Mouse (Mus musculus) naive thymus-derived CD4-positive, alpha-beta T cell, adult 2 months (primary cell): Measurements from ENCODE around the gene Zfp583.
"Not testable (repeated sequence)": the region's sequence is repeated elsewhere in the genome, so short reads cannot be mapped to it uniquely, and the experiment has no call there.

Experiments used
- DNase-seq: peaks from one replicate; pipeline ENCODE4 v3.0.0-alpha.2; 2011; ENCODE audit warnings: low read depth

The Zfp583 gene

DNA sequence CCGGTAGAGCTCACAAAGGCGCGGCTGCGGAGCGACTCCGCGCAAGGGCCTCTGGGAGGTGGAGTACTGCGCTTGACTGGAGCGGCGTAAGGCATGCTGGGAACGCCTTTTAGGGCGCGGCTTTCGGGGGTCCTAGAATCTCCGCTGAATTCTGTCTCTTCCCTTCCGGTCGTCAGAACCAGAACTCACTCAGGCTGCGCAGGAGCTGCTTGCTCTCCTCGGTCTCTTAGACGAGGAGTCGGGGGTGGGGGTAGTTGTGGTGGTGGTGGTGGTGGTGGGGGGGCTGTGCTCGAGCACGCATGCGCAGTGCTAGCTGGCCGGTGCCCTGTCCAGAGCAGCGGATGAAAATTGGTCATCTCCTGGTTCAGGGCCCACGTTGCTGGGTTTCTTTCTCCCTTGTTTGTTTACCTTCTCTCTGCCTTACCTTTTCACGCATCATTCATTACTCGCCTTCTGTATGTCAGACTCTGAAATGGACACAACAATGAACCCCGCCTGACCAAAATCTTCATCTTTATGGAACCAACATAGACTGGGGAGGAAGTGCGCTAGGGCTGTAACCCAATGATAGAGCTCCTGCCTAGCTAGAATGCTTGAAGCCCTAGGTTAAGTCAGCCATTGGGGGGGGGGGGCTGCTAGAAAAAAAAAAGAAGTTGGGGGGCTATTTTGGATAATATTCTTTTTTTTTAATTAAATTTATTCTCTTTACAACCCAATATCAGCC lies at the start of gene Zfp583:
TSS of gene Zfp583 (minus strand) at position 53 of the 724 bp plus-strand sequence.
- peak; percentile 74 for DNase-seq

DNA sequence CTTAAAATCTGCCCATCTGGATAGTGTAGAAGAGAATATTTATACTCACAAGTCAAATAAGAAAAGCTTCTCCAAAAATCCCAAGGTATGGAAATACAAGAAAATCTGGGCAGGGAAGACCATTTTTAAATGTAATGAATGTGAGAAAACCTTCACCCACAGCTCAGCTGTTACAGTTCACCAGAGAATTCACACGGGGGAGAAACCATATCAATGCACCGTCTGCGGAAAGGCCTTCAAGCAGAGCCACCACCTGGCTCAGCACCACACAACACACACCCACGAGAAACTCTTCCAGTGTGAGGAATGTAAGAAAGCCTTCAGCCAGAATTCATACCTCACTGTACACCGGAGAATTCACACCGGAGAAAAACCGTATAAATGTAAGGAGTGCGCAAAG lies 47.4 kb upstream of the Zfp583 start:
- no peak for DNase-seq

DNA sequence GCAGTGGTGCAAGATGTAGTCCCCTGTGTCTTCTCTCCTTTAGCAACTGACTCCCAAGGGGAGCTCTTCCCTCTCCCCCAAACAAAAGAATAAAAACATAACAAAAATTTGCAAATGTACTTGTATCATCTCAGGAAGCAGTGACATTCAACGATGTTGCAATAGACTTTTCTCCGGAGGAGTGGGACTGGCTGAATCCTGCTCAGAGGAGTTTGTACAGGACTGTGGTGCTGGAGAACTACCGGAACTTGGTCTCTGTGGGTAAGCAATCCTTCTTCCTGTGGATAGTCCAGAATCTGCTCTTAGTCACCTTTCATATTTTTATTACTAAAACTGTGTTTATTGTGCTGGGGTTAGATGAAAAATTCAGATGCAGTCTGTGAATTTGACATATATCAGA lies 41.9 kb upstream of the Zfp583 start:
- DNase-seq, result no peak

DNA sequence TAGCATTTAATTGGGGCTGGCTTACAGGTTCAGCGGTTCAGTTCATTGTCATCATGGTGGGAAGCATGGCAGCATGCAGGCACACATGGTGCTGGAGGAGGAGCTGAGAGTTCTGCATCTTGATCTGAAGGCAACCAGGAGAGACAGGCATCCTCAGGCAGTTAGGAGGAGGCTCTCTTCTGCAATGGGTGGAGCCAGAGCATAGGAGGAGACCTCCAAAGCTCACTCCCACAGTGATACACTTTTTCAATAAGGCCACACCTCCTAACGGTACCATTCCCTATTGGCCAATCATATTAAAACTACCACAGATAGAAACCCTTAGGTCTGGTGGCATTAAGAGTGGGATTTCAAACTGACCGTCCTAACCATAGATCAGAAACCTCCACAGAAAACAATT lies 38.4 kb upstream of the Zfp583 start:
- DNase-seq, result no peak

DNA sequence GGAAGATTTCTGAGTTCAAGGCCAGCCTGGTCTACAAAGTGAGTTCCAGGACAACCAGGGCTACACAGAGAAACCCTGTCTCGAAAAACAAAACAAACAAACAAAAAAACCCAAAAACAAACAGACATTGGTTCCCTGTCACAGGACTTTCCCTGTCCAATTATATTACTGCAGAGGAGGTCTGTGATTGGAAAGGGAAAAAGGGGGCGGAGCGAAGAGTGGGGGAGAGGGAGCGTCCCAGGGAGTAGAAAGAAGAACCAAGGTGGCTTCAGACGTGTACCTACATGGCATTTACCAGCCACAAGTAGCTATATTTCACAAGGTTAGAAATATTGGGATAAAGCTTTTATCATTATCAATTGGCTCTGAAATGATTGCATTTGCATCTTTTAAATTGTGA lies 37.1 kb upstream of the Zfp583 start:
- DNase-seq, result not testable (repeated sequence)

DNA sequence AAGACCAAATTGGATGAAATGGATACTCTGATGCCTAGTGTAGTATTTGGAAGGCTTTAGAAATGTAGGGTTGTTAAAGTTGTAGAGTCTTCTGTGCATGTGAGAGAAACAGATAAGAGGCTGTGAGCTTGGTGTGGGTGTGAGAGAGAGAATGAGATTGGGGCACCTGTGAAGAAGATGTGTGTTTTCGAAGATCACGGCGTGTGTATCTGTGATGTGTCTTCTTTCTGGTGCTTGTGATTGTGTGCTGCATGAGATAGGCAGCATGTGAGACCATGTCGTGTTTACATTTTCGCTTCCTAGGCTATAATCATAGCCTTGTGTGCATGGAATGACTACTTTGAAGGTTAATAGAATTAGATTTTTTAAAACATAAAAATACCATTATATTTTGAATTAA lies 36.1 kb upstream of the Zfp583 start:
- DNase-seq, result no peak

DNA sequence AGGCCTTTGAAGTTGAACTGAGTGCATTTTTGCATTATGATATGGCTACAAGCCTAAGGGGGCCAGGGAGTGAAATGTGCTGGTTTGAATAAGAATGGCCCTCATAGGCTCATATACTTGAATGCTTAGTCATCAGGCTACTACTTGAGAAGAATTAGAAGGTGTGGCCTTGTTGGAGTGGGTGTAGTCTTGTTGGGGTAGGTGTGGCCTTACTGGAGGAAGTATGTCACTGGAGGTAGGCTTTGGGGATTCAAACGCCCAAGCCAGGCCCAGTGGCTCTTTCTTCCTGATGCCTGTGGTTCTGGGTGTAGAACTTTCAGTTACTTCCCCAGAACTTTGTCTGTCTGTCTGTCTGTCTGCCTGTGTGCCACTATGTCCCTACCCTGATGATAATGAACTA lies 33.7 kb upstream of the Zfp583 start:
- DNase-seq, result peak; percentile 14

DNA sequence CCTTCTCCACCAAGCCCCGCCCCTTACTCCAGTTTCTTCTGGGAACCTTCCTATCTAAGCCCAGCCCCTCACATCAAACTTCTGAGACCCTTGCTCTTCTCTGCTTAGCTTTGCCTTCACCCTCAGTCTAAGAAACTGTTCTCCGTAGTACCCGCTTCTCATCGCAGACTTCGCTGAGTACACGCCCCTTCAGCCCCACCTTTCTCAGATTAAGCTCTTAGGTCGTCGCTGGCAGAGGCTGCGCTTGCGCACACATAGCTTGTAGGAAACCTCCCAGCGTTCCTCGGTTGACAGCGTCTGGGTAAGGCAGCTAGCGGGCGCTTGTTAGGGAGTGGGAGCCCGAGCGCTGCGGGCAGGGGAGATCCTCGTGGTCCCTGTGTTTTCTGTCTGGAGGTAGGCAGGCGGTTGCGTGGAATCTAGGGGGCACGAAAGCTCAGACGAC lies 32.0 kb upstream of the Zfp583 start, which contains the start of gene Zfp78:
TSS of gene Zfp78 (plus strand) at position 234 of the 442 bp plus-strand sequence.
- peak; percentile 97 for DNase-seq

DNA sequence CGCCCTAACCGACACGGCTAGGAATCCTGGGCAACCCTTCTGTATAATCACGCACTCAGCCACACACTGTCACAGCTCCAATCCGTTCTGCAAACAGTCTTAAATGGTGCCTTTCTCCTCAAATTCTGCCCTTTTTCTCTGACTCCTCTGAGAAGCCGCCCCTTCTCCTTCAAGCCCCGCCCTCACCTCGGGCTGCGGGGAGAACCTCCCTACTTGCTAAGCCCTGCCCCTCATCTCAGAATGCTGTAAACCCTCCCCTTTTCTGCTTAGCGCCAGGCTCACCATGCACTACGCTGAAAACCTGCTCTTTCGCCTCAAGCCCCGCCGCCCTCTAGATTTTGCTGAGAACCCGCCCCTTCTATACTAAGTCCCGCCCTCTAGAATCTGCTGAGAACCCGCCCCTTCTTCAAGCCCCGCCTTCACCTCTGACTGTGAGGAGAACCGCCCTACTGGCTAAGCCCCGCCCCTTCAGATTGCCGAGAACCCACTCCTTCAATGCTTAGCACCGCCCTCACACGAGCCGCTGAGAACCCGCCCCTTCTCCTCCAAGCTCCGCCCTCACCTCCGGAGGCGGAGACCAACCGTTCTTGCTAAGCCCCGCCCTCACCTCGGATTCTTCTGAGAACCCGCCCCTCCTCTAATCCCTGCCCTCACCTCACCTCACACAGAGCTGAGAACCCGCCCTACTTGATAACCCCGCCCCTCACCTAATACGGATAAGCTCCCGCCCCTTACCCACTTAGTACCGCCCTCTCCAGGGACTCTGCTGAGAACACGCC lies 31.4 kb upstream of the Zfp583 start:
- peak; percentile 99 for DNase-seq

DNA sequence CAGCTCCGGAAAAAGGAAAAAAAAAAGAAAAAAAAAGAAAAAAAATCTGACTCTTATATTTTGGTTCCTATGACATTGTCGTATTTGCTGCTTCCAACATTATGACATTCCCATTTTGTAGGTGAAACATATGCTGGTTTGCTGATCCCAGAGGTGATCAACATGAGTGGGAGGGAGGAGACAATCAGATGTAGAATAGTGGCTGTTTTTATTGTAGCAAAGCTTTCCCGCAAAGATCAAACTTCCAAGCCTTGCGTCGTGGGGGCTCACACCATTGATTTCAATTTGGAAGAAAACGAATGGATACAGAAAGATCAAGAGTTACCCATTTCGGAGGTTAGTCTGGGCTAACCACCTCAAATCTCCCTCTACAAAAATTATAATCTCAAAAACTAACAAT lies 30.7 kb upstream of the Zfp583 start:
- no peak for DNase-seq

DNA sequence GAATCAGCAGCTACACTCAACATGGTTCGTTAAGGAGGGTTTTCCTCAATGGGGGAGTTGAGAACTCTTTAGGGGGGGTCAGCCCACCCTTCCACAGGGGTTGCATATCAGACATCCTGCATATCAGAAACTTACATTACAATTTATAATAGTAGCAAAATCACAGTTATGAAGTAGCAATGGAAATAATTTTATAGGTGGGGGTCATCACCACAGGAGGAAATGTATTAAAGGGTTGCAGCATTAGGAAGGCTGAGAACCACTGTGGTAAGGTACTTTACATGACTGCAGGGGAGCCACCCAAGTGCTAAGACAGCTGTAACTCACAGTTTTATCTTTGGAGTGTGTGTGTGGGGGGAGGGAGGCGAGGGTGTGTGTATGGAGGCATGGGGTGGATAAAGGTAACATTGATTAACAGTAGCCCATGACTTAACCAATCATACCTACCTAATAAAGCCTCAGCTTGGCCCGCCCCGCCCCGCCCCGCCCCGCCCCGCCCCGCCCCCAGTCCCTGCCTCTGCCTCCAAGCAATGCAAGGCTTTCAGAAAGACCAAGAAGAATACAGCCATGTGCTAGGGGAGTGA lies 29.5 kb upstream of the Zfp583 start:
- no peak for DNase-seq

DNA sequence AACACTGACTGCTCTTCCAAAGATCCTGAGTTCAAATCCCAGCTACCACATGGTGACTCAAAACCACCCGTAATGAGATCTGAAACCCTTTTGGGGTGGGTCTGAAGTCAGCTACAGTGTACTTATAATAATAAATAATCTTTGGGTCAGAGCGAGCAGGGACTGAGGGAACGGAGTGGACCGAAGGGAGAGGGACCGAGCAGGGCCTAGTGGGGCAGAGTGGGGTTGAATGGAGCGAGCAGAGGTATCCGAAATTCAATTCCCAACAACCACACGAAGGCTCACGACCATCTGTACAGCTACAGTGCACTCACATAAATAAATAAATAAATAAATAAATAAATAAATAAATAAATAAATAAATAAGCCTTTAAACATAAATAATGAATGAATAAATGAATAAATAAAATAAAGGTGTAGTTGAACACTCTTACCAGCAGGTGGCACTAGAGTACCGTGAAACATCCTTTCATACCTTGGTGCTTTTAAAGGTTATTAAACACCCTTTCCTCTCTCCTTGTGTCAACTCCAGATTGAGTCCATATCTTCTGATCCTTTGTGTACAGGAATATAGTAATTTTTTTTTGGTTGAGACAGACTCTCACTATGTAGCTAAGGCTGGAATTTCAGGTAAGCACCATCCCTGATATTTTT lies 28.0 kb upstream of the Zfp583 start:
- DNase-seq, result peak; percentile 87

DNA sequence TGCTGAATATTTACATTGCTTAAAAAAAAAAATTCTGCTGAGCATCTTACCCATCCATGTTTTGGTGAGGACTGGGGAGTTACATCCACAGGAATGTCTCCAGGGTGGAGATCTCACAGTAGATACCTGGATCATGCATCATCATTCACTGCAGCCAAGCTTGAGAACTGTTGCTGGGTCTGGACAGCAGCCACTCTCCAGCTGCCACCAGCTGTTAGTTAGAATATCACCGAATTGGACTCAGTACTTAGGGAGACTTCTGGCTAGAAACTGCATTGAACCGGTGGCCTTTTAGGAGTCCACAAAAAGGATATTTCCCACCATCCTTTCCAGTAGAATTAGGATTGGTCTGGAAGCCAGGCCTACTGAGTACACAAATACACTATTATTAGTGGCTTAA lies 27.0 kb upstream of the Zfp583 start:
- DNase-seq, result no peak

DNA sequence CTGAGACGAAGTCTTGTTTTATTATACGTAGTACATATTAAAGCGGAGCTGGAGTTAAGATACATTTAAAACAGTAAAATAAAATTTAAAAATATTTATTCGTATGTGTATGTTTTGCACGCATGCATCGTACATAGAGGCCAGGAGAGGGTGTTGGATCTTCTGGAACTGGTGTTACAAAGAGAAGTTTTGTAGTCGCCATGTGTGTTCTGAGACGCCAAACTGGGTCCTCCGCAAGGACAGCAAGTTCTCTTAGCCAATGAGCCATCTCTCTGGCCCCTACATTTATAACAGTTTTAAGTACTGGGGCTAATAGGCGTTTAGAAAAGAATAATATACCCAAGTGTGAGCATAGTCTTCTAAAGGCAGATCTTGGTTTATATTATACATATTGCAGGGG lies 13.0 kb upstream of the Zfp583 start:
- DNase-seq, result no peak

DNA sequence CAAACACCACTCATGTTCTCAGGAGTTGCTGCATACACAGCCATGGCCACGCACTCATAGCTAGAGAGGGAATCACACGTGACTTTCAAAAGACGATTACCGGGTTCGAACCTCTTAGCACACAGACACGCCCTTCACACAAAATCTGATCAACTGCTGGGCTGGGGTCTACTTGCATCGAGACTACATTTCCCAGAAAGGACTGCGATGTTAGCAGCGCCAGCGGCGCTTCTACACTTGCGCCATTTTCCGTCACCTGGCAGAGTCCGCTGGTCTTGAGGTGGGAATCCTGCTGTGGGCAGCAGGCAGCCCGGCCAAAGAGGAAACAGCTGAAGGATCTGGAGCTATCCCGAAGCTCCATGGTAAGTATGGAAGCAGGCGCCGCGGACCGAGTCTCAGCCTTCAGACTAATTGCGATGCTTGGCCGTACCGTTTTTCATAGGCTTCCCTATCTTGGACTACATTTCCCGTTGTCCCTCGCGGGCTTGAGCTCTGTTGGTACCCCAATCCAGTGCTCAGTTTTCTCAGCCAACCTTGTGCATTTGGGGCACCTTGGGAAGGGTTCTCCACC lies 12.5 kb upstream of the Zfp583 start, which contains the start of gene Gm3854:
TSS of gene Gm3854 (plus strand) at position 259 of the 571 bp plus-strand sequence.
- DNase-seq, result peak; percentile 55

DNA sequence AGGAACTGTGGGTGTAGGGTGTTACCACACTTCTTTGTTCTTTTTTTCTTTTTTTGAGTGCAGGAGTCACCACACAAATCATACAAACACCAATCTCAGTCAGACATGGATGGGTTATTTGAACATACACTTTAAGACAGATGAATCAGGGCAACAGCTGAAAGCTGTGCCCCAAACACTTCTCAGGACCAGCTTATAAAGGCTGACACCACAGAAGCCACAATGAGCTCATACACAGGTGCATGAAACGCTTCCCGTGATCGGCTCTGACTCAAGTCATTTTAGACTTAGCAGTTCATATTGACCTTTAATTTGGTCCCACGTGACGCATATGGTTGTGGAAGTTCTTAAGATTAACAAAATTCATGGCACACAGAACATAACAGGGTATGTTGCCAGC lies 8.8 kb upstream of the Zfp583 start:
- no peak for DNase-seq

DNA sequence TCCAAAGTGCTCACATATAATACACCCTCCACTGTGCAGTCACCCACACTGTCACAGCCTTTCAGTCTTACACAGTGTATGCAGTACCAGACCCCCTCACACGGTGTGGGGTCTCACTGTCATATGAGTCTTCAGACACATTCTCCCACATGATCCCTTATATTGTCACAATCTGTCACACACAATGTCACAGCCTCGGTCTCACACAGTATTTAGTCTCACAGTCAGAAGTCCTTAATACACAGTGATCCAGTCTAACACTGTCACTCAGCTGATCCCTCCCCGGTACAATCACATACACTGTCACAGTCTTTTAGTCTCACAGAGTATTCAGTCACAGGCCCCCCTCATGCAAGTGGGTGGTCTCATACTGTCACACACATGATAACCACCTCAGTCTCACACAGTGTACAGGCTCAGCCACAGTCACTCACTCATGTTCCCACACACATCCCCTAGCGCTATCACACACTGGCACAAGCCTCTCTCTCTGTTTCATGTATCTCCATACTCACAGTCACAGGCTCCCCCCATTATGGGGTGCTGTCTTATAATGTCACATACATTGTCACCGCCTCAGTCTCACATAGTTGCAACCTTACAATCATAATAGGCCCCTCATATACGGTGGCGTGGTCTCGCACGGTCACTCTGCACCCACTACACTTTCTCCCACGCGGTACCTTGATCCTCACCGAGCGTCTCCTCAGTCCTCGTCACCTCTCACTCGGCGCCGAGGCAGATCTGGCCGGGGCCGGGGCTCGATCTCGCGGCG lies 440 bp downstream of the Zfp583 start:
- peak; percentile 14 for DNase-seq

DNA sequence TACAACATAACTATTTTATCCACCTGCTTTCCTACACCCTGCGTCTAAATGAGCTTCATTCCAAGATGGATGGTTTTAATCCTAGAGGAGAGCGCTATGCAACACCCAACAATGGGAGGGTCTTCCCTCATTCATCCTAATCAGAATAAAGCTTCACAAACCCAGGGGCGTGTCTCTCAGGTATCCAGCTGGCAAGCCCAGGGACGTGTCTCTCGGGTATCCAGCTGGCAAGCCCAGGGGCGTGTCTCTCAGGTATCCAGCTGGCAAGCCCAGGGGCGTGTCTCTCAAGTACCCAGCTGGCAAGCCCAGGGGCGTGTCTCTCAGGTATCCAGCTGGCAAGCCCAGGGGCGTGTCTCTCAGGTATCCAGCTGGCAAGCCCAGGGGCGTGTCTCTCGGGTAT lies 30.3 kb downstream of the Zfp583 start:
- not testable (repeated sequence) for DNase-seq

DNA sequence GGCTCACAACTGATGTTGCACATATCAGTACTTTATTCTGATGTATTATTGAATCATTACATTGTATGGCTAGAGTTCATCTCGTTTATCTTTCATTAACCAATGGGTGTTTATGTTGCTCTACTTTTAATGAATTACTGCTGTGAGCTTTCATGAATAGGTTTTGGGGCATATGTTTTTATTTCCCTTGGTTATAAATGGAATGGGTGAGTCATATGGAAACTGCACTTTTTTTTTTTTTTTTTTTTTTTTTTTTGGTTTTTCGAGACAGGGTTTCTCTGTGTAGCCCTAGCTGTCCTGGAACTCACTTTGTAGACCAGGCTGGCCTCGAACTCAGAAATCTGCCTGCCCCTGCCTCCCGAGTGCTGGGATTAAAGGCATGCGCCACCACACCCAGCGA lies 40.0 kb downstream of the Zfp583 start:
- DNase-seq, result not testable (repeated sequence)

DNA sequence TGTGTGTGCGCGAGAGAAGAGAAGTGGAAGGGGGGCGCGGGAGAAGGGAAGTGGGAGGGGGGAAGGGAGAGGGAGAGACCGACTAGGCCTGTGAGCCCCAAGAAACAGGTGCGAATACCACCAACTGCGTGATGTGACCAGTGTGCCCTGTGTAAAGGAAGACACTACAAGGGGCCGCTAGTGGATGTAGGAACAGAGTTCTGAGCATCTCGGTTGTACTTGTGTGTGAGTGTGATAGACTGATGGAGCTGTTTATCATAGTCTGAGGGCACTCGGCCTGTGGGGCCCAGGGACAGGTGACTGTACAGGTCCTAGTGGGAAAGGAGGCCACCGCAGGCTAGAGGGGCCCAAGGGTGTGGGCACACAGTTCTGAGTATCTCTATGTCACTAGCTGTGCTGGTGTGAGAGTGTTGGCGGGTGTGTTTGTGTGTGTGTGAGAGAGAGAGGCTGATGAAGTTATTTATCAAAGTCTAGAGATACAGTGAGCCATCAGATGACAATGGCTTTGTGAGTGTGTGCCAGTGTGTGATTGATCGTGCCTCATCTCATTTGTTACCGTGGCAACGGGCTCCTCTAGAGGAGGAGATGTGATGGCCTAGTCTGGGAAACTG lies 44.1 kb downstream of the Zfp583 start:
- peak; percentile 45 for DNase-seq
